Mouse (Mus musculus): ENCODE results near the gene B230217C12Rik. TPM values are rescaled to one million over a fixed set of nuclear protein-coding genes. Genes with fewer than 3 reads are reported as not detected.

Gene B230217C12Rik
- polyA plus RNA-seq, 1 experiment from 2014 or later: 29.2 TPM

GRCm38 (mm10) chr11:97811569-97812362, 28.8 kb upstream of the B230217C12Rik start:
- H3K36me3 ChIP-seq: peaks cover 51% of the 10 kb centered on the region

GRCm38 (mm10) chr11:97812491-97812921, 28.1 kb upstream of the B230217C12Rik start:
- Histone ChIP-seq H3K27ac (peak overlapping the region; percentile 95), H3K36me3 (peaks cover 51% of the 10 kb centered on the region), H3K4me3 (peak overlapping the region; percentile 15; the same call in 1 of the 2 replicates), H3K27me3 (no peaks in the 10 kb centered on the region), H3K9ac (peak overlapping the region; percentile 66), H3K4me2 (peak overlapping the region; percentile 48), H3K9me3 (no peaks in the 10 kb centered on the region), H3K4me1 (replicated peaks) (peaks cover 94% of the 10 kb centered on the region)
- 20% methylated on average over 3 of the region's 3 CpGs for WGBS
- peak; percentile 87 for ATAC-seq (ENCODE audit: low FRiP score)

More at GRCm38 (mm10) chr11:97811569-97812362, 28.8 kb upstream of the B230217C12Rik start:
- peak overlapping the region; percentile 66 for H3K9ac ChIP-seq
- peaks cover 95% of the 10 kb centered on the region for H3K4me1 ChIP-seq (replicated peaks)
- peak; percentile 21 for ATAC-seq (ENCODE audit: low FRiP score)
- no peaks in the 10 kb centered on the region for H3K9me3 ChIP-seq
- 0 out of 2 replicates have a peak overlapping the region, but pooled peaks have one; percentile 15 for H3K4me3 ChIP-seq
- peak overlapping the region; percentile 95 for H3K27ac ChIP-seq
- no peaks in the 10 kb centered on the region for H3K27me3 ChIP-seq
- 29% methylated on average over 11 of the region's 13 CpGs for WGBS
- H3K4me2 ChIP-seq: peak overlapping the region; percentile 48

GRCm38 (mm10) chr11:97813085-97813484, 27.5 kb upstream of the B230217C12Rik start:
- WGBS: 42% methylated on average over 7 of the region's 7 CpGs
- Histone ChIP-seq H3K9ac (peak overlapping the region; percentile 66), H3K9me3 (no peaks in the 10 kb centered on the region), H3K27ac (peak overlapping the region; percentile 95), H3K4me2 (peak overlapping the region; percentile 48), H3K36me3 (peaks cover 49% of the 10 kb centered on the region), H3K4me1 (replicated peaks) (peaks cover 94% of the 10 kb centered on the region), H3K4me3 (0 out of 2 replicates have a peak overlapping the region, but pooled peaks have one; percentile 15), H3K27me3 (no peaks in the 10 kb centered on the region)
- ATAC-seq (ENCODE audit: low FRiP score): peak; percentile 43

- 75% methylated on average over 17 of the region's 17 CpGs for WGBS
- H3K9ac ChIP-seq: no peak overlapping the region
- H3K4me1 ChIP-seq (replicated peaks): peaks cover 94% of the 10 kb centered on the region
- H3K27me3 ChIP-seq: no peaks in the 10 kb centered on the region
- H3K27ac ChIP-seq: peak overlapping the region; percentile 95
- peaks cover 45% of the 10 kb centered on the region for H3K36me3 ChIP-seq
- H3K4me3 ChIP-seq: no peak overlapping the region
- H3K4me2 ChIP-seq: no peak overlapping the region
- H3K9me3 ChIP-seq: no peaks in the 10 kb centered on the region
- ATAC-seq (ENCODE audit: low FRiP score): no peak
Observed at GRCm38 (mm10) chr11:97813746-97814515, 26.6 kb upstream of the B230217C12Rik start.

GRCm38 (mm10) chr11:97815736-97816135, 24.8 kb upstream of the B230217C12Rik start:
- H3K4me1 ChIP-seq (replicated peaks): peaks cover 82% of the 10 kb centered on the region
- H3K27me3 ChIP-seq: no peaks in the 10 kb centered on the region
- WGBS: 84% methylated on average over 11 of the region's 11 CpGs
- H3K36me3 ChIP-seq: peaks cover 49% of the 10 kb centered on the region
- no peak overlapping the region for H3K4me3 ChIP-seq
- ATAC-seq (ENCODE audit: low FRiP score): no peak
- peak overlapping the region; percentile 53; the same call in 1 of the 2 replicates for H3K9ac ChIP-seq
- H3K4me2 ChIP-seq: no peak overlapping the region
- no peak overlapping the region for H3K27ac ChIP-seq
- no peaks in the 10 kb centered on the region for H3K9me3 ChIP-seq

- Histone ChIP-seq H3K27me3 (no peaks in the 10 kb centered on the region), H3K9me3 (no peaks in the 10 kb centered on the region), H3K27ac (no peak overlapping the region), H3K4me1 (replicated peaks) (peaks cover 81% of the 10 kb centered on the region), H3K9ac (no peak overlapping the region), H3K4me3 (no peak overlapping the region), H3K36me3 (peaks cover 54% of the 10 kb centered on the region), H3K4me2 (no peak overlapping the region)
- ATAC-seq (ENCODE audit: low FRiP score): no peak
- WGBS: 79% methylated on average over 5 of the region's 5 CpGs
Observed at GRCm38 (mm10) chr11:97816176-97816575, 24.4 kb upstream of the B230217C12Rik start.

- Histone ChIP-seq H3K9me3 (no peaks in the 10 kb centered on the region), H3K27me3 (no peaks in the 10 kb centered on the region), H3K4me2 (no peak overlapping the region), H3K27ac (no peak overlapping the region), H3K9ac (peak overlapping the region; percentile 10; the same call in 1 of the 2 replicates), H3K4me1 (replicated peaks) (peaks cover 74% of the 10 kb centered on the region), H3K4me3 (no peak overlapping the region), H3K36me3 (peaks cover 61% of the 10 kb centered on the region)
- 76% methylated on average over 9 of the region's 9 CpGs for WGBS
- no peak for ATAC-seq (ENCODE audit: low FRiP score)
Observed at GRCm38 (mm10) chr11:97816916-97817315, 23.7 kb upstream of the B230217C12Rik start.

- WGBS: 43% methylated on average over 5 of the region's 5 CpGs
- Histone ChIP-seq H3K36me3 (peaks cover 65% of the 10 kb centered on the region), H3K4me2 (no peak overlapping the region), H3K9ac (no peak overlapping the region), H3K4me1 (replicated peaks) (peaks cover 70% of the 10 kb centered on the region), H3K9me3 (no peaks in the 10 kb centered on the region), H3K27me3 (no peaks in the 10 kb centered on the region), H3K4me3 (no peak overlapping the region), H3K27ac (no peak overlapping the region; the same call in 1 of the 2 replicates)
- ATAC-seq (ENCODE audit: low FRiP score): no peak
Observed at GRCm38 (mm10) chr11:97817379-97817778, 23.2 kb upstream of the B230217C12Rik start.

- no peak overlapping the region; the same call in 1 of the 2 replicates for H3K4me2 ChIP-seq
- peaks cover 71% of the 10 kb centered on the region for H3K36me3 ChIP-seq
- 42% methylated on average over 6 of the region's 6 CpGs for WGBS
- H3K4me1 ChIP-seq (replicated peaks): peaks cover 65% of the 10 kb centered on the region
- H3K4me3 ChIP-seq: no peak overlapping the region
- no peak for ATAC-seq (ENCODE audit: low FRiP score)
- H3K27me3 ChIP-seq: no peaks in the 10 kb centered on the region
- peak overlapping the region; percentile 89 for H3K27ac ChIP-seq
- H3K9me3 ChIP-seq: no peaks in the 10 kb centered on the region
- peak overlapping the region; percentile 61; the same call in 1 of the 2 replicates for H3K9ac ChIP-seq
Observed at GRCm38 (mm10) chr11:97818003-97818402, 22.6 kb upstream of the B230217C12Rik start.

GRCm38 (mm10) chr11:97818571-97818970, 22.0 kb upstream of the B230217C12Rik start:
- ATAC-seq (ENCODE audit: low FRiP score): peak; percentile 78
- 13% methylated on average over 4 of the region's 4 CpGs for WGBS
- Histone ChIP-seq H3K36me3 (peaks cover 75% of the 10 kb centered on the region), H3K4me2 (no peak overlapping the region; the same call in 1 of the 2 replicates), H3K9me3 (no peaks in the 10 kb centered on the region), H3K4me1 (replicated peaks) (peaks cover 62% of the 10 kb centered on the region), H3K27me3 (no peaks in the 10 kb centered on the region), H3K9ac (peak overlapping the region; percentile 61), H3K27ac (peak overlapping the region; percentile 89), H3K4me3 (no peak overlapping the region)

GRCm38 (mm10) chr11:97819102-97819501, 21.5 kb upstream of the B230217C12Rik start:
- Histone ChIP-seq H3K27me3 (no peaks in the 10 kb centered on the region), H3K9ac (peak overlapping the region; percentile 61), H3K4me1 (replicated peaks) (peaks cover 57% of the 10 kb centered on the region), H3K4me3 (no peak overlapping the region), H3K4me2 (no peak overlapping the region), H3K9me3 (no peaks in the 10 kb centered on the region), H3K36me3 (peaks cover 77% of the 10 kb centered on the region), H3K27ac (peak overlapping the region; percentile 89)
- WGBS: 61% methylated on average over 4 of the region's 4 CpGs
- ATAC-seq (ENCODE audit: low FRiP score): no peak

- Histone ChIP-seq H3K9me3 (no peaks in the 10 kb centered on the region), H3K9ac (no peak overlapping the region), H3K4me3 (no peak overlapping the region), H3K4me2 (no peak overlapping the region), H3K27me3 (no peaks in the 10 kb centered on the region), H3K27ac (peak overlapping the region; percentile 12; the same call in 1 of the 2 replicates), H3K4me1 (replicated peaks) (peaks cover 57% of the 10 kb centered on the region), H3K36me3 (peaks cover 80% of the 10 kb centered on the region)
- 81% methylated on average over 5 of the region's 5 CpGs for WGBS
- no peak for ATAC-seq (ENCODE audit: low FRiP score)
Observed at GRCm38 (mm10) chr11:97819923-97820322, 20.7 kb upstream of the B230217C12Rik start.
